Mouse (Mus musculus): ENCODE measurements around the gene Zdhhc5. TPM values are rescaled to one million over a fixed set of nuclear protein-coding genes. Genes with fewer than 3 reads are reported as not detected.
A peak's percentile ranks its signal among the peaks of the same experiment; 100 is the strongest.

Zdhhc5 gene
- polyA plus RNA-seq, 1 experiment from 2014 or later = 22.8 TPM

DNA sequence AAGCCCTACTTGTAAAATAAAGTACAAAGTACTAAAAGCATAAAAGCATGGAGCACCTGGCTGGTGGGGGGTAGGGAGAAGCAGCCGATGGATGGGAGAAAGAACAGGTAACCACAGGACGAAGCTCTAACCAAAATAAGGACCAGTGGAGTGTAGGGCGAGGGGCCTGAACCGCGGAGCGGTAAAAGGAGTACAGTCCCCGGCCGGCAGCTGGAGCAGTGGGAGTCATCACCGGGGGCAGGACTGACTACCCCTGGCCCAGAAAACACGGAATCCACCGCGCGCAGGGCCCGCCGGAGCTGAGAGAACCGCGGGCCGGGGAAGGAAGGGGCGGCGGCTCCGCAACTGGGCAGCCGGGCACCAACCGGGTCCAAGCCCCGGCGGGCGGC, 564 bp downstream of the Zdhhc5 start:
- no peaks in the 10 kb centered on the region for H3K27me3 ChIP-seq (ENCODE audit: low read depth, poor library complexity, severe bottlenecking)
- no peaks in the 10 kb centered on the region for H3K9me3 ChIP-seq (replicated peaks)
- H3K27ac ChIP-seq (replicated peaks) = peak overlapping the region; percentile 96
- under 1% methylated on average over 24 of the region's 26 CpGs for WGBS
- H3K4me1 ChIP-seq = peaks cover 29% of the 10 kb centered on the region
- no peak for DNase-seq (ENCODE audit: low spot score)
- peaks cover 25% of the 10 kb centered on the region for H3K36me3 ChIP-seq
- peak overlapping the region; percentile 96 for H3K4me3 ChIP-seq

DNA sequence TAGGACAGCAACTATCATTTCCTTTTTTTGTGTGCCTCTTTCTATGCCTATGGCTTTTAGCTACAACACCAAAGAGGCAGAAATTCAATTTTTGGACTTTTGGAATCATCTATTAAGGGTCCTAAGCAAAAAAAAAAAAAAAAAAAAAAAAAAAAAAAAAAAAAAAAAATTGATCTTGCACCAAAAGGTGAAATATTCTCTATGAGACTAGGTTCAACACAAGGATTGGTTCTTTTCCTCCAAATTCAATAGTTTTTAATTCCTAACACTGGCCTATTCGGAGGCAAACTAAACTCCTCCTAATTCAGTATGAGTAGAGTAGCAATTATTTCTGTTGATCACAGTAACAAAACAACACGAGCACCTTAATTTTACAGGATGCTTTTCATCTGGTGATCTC, 3.1 kb downstream of the Zdhhc5 start:
- Histone ChIP-seq H3K27me3 (ENCODE audit: low read depth, poor library complexity, severe bottlenecking) (no peaks in the 10 kb centered on the region), H3K4me3 (no peak overlapping the region), H3K4me1 (peaks cover 27% of the 10 kb centered on the region), H3K36me3 (peaks cover 50% of the 10 kb centered on the region), H3K27ac (replicated peaks) (no peak overlapping the region), H3K9me3 (replicated peaks) (no peaks in the 10 kb centered on the region)
- no peak for DNase-seq (ENCODE audit: low spot score)
- WGBS = 92% methylated on average over 2 of the region's 2 CpGs

DNA sequence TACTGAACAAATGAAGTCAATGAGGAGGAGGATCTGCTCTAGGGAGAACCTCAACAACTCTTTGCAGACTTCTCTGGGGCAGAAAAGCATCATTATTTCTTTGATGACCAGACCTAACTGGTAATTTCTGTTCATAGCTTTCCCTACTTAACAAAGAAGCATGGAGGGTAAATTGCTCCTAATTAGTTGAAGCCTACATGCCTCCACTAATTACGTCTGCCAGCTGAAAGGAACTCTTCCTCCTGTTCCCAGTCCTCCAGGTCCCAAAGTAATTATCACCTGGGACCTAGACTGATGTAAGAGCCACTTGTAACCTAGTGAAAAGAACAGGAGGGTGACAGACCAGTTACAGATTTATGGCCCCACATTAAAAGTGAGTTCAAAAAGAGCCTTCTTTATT, 7.5 kb downstream of the Zdhhc5 start:
- Histone ChIP-seq H3K4me3 (no peak overlapping the region), H3K27ac (replicated peaks) (no peak overlapping the region), H3K9me3 (replicated peaks) (no peaks in the 10 kb centered on the region), H3K36me3 (peaks cover 87% of the 10 kb centered on the region), H3K4me1 (0 out of 2 replicates have a peak, but pooled peaks cover 1% of the 10 kb centered on the region), H3K27me3 (ENCODE audit: low read depth, poor library complexity, severe bottlenecking) (no peaks in the 10 kb centered on the region)
- DNase-seq (ENCODE audit: low spot score) = no peak
- 70% methylated on average over 1 of the region's 1 CpGs for WGBS

DNA sequence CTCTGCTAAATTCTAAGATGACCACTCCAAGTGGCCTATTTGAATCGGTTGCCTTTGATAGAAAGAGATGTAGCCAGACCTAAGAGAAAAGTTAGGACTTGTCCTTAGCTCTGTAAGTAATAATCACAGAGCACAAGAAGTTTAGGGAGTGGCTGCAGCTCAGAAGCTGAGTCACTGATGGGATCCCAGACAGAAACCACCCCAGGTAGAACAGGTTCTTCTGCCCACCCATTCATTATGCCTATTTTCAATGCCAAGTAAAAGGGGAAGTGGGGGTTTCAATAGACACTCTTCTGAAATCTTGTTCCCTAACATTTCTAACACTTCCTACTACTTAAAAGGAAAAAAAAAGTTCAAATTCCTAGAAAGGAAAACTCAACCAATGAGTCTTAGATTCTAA, 9.7 kb downstream of the Zdhhc5 start:
- H3K36me3 ChIP-seq = peaks cover 90% of the 10 kb centered on the region
- 89% methylated on average over 1 of the region's 1 CpGs for WGBS
- H3K4me3 ChIP-seq = no peak overlapping the region
- H3K4me1 ChIP-seq = no peaks in the 10 kb centered on the region
- DNase-seq (ENCODE audit: low spot score) = no peak
- no peaks in the 10 kb centered on the region for H3K27me3 ChIP-seq (ENCODE audit: low read depth, poor library complexity, severe bottlenecking)
- no peak overlapping the region for H3K27ac ChIP-seq (replicated peaks)
- no peaks in the 10 kb centered on the region for H3K9me3 ChIP-seq (replicated peaks)

DNA sequence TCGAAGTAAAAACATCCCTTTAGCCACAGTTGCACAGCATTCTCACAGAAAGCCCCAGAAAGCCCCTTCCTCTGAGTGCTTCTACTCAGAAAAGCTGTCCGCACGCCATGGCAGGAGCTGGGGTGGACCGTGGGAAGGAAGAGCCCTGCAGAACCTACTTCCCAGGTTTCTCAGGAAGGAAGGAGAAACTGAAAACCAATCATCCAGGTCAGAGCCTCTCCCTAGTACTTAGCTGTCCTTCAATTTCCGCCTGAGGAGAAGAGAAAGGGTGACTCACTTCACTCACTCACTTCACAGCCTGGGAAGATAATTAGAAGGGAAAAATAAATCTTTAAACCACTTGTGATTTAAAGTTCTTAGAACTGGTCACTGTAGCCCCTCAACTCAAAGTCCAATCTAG, 10.7 kb downstream of the Zdhhc5 start:
- Histone ChIP-seq H3K27ac (replicated peaks) (no peak overlapping the region), H3K27me3 (ENCODE audit: low read depth, poor library complexity, severe bottlenecking) (no peaks in the 10 kb centered on the region), H3K4me3 (no peak overlapping the region), H3K9me3 (replicated peaks) (no peaks in the 10 kb centered on the region), H3K36me3 (peaks cover 90% of the 10 kb centered on the region), H3K4me1 (no peaks in the 10 kb centered on the region)
- DNase-seq (ENCODE audit: low spot score) = no peak
- 79% methylated on average over 5 of the region's 5 CpGs for WGBS

DNA sequence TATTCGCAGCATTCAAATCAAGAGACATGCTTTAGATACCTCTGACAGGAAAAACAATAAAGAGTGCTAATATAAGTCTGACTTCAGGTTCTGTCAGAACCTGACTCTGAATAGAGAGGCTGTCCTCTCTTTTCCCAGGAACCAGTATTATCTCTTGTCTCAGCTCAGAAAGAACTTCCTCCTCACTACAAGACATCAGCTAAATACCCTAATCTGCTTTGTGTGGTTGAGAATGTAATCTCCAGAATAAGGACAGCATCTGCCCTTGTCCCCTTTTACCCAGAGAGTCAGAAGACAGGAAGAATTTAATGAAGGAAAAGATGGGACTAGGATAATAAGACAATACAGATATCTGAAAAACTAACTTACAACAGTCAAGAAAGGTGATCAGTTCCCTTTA, 11.5 kb downstream of the Zdhhc5 start:
- WGBS = 92% methylated on average over 1 of the region's 1 CpGs
- DNase-seq (ENCODE audit: low spot score) = no peak

DNA sequence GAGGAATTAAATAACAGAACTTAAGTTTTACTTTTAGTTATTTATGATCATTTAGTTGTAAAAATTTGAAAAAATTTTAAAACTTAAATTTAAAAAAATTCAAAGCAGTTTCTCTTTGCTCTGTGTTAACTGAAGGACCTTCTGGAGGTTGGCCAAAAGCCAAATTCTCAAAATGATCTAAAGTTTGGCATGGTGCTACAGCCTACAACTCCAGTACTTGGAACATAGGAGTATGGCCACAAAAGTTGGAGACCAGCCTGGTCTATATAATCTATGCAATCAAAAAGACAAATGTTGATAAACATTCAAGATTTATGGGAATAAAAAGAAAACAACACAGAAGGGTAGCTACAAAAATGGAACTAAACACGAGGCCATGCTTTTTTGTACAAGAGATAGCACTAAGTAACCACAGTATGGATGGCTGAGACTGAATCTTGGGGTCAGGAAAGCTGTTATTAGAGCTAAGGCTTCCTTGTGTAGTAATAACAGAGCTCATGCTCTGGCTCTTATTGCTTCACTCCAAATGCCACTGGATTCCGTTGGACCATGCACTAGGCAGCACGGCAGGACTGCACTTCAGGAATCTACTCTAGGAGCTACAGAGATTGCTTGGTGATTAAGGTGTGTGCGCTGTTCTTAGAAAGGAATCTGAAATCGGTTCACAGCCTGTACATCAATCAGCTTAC, 19.8 kb downstream of the Zdhhc5 start:
- no peaks in the 10 kb centered on the region for H3K27me3 ChIP-seq (ENCODE audit: low read depth, poor library complexity, severe bottlenecking)
- H3K4me1 ChIP-seq = no peaks in the 10 kb centered on the region
- H3K36me3 ChIP-seq = peaks cover 90% of the 10 kb centered on the region
- whole genome bisulfite sequencing = 95% methylated on average over 5 of the region's 5 CpGs
- no peak overlapping the region for H3K4me3 ChIP-seq
- H3K9me3 ChIP-seq (replicated peaks) = no peaks in the 10 kb centered on the region
- no peak for DNase-seq (ENCODE audit: low spot score)
- H3K27ac ChIP-seq (replicated peaks) = no peak overlapping the region

More for the DNA sequence above, 11.5 kb downstream of the Zdhhc5 start:
- no peak overlapping the region for H3K27ac ChIP-seq (replicated peaks)
- H3K27me3 ChIP-seq (ENCODE audit: low read depth, poor library complexity, severe bottlenecking) = no peaks in the 10 kb centered on the region
- peaks cover 90% of the 10 kb centered on the region for H3K36me3 ChIP-seq
- no peaks in the 10 kb centered on the region for H3K9me3 ChIP-seq (replicated peaks)
- H3K4me1 ChIP-seq = no peaks in the 10 kb centered on the region
- H3K4me3 ChIP-seq = no peak overlapping the region

DNA sequence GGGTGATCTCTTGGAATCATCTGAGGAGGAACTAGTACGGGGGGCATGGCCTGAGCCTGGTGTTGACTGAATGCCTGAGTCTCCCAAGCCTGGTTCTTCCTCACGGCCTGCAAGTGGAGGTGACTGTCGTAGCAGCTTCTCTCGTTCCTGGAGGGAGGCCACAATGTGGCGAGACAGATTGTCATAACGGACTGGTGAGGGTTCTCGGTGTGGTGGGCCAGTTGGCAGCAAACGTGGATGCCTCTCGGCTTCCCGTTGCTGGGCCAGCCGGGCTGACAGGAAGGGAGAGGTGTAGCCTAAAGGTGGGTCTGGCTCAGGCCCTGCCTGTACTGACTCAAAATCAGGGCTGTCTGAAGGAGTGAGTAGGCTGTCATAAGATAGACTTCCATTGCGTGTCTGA, 24.9 kb downstream of the Zdhhc5 start:
- WGBS = 93% methylated on average over 12 of the region's 12 CpGs
- Histone ChIP-seq H3K9me3 (replicated peaks) (no peaks in the 10 kb centered on the region), H3K27me3 (ENCODE audit: low read depth, poor library complexity, severe bottlenecking) (no peaks in the 10 kb centered on the region), H3K36me3 (peaks cover 99% of the 10 kb centered on the region), H3K4me3 (no peak overlapping the region), H3K27ac (replicated peaks) (no peak overlapping the region), H3K4me1 (no peaks in the 10 kb centered on the region)
- no peak for DNase-seq (ENCODE audit: low spot score)

- H3K4me1 ChIP-seq = no peaks in the 10 kb centered on the region
- no peak overlapping the region for H3K4me3 ChIP-seq
- no peaks in the 10 kb centered on the region for H3K9me3 ChIP-seq (replicated peaks)
- 82% methylated on average over 2 of the region's 2 CpGs for WGBS
- H3K36me3 ChIP-seq = peaks cover 93% of the 10 kb centered on the region
- DNase-seq (ENCODE audit: low spot score) = no peak
- H3K27me3 ChIP-seq (ENCODE audit: low read depth, poor library complexity, severe bottlenecking) = no peaks in the 10 kb centered on the region
- H3K27ac ChIP-seq (replicated peaks) = no peak overlapping the region
These were observed 26.7 kb downstream of the Zdhhc5 start for GRCm38 (mm10) chr2:84688080-84688844.

- H3K27ac ChIP-seq (replicated peaks) = no peak overlapping the region
- no peak overlapping the region for H3K4me3 ChIP-seq
- peaks cover 11% of the 10 kb centered on the region for H3K4me1 ChIP-seq
- peaks cover 64% of the 10 kb centered on the region for H3K36me3 ChIP-seq
- no peak for DNase-seq (ENCODE audit: low spot score)
- WGBS = 86% methylated on average over 6 of the region's 6 CpGs
- no peaks in the 10 kb centered on the region for H3K9me3 ChIP-seq (replicated peaks)
- no peaks in the 10 kb centered on the region for H3K27me3 ChIP-seq (ENCODE audit: low read depth, poor library complexity, severe bottlenecking)
These were observed 32.3 kb downstream of the Zdhhc5 start for GRCm38 (mm10) chr2:84682605-84683183.

- WGBS = 24% methylated on average over 8 of the region's 8 CpGs
- Histone ChIP-seq H3K9me3 (replicated peaks) (no peaks in the 10 kb centered on the region), H3K36me3 (peaks cover 52% of the 10 kb centered on the region), H3K27me3 (ENCODE audit: low read depth, poor library complexity, severe bottlenecking) (no peaks in the 10 kb centered on the region), H3K4me1 (peaks cover 24% of the 10 kb centered on the region), H3K4me3 (peak within 1 kb of the TSS; percentile 99), H3K27ac (replicated peaks) (peak within 1 kb of the TSS; percentile 91)
- no peak for DNase-seq (ENCODE audit: low spot score)
These were observed 36.0 kb downstream of the Zdhhc5 start, which contains the start of gene Tmx2 for GRCm38 (mm10) chr2:84679016-84679415. TSS of gene Tmx2 (minus strand) at chr2:84679140.

- H3K36me3 ChIP-seq = peaks cover 58% of the 10 kb centered on the region
- H3K9me3 ChIP-seq (replicated peaks) = no peaks in the 10 kb centered on the region
- peak within 1 kb of the TSS; percentile 91 for H3K27ac ChIP-seq (replicated peaks)
- H3K4me1 ChIP-seq = peaks cover 24% of the 10 kb centered on the region
- H3K27me3 ChIP-seq (ENCODE audit: low read depth, poor library complexity, severe bottlenecking) = no peaks in the 10 kb centered on the region
- under 1% methylated on average over 44 of the region's 44 CpGs for WGBS
- DNase-seq (ENCODE audit: low spot score) = peak; percentile 96
- H3K4me3 ChIP-seq = peak within 1 kb of the TSS; percentile 99
These were observed 36.8 kb downstream of the Zdhhc5 start, which contains the start of the genes Gm28635 and Med19 for GRCm38 (mm10) chr2:84677968-84678880. TSS of gene Gm28635 (minus strand) at chr2:84678041. TSS of gene Med19 (plus strand) at chr2:84678402.

All from midbrain, embryonic 10.5 days (tissue).